Mouse (Mus musculus): Measurements from ENCODE around the gene Olfr469. TPM values are rescaled to one million over a fixed set of nuclear protein-coding genes. Genes with fewer than 3 reads are reported as not detected.
"Not testable (repeated sequence)": the region's sequence is repeated elsewhere in the genome, so short reads cannot be mapped to it uniquely, and the experiment has no call there.

Olfr469 gene
- not detected in 2 replicates for polyA plus RNA-seq (2014; fragmentation: Nextera tagmentation; extraction: Ambion mirVana)

DNA sequence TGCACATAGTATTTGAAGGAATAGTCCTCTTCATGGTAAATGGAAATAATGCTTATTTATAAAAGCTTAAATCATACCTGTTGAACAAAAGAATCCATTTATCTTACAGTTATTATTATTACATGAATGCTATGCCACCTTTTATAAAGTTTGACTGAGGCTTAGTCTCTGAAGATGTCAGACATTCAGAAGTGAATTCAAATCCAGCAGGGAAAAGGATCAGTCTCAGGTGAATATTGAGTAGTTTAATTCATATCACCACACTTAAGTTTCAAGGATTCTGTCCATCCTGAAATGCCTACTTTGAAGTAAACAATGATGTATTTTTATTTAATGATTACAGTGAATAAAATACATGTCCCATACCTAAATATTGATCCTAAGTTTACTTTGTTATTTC, at the start of gene Olfr469:
Olfr469 (minus strand) TSS at position 101 of the 400 bp plus-strand sequence.
- ATAC-seq (ENCODE audit: low read depth): not testable (repeated sequence)

DNA sequence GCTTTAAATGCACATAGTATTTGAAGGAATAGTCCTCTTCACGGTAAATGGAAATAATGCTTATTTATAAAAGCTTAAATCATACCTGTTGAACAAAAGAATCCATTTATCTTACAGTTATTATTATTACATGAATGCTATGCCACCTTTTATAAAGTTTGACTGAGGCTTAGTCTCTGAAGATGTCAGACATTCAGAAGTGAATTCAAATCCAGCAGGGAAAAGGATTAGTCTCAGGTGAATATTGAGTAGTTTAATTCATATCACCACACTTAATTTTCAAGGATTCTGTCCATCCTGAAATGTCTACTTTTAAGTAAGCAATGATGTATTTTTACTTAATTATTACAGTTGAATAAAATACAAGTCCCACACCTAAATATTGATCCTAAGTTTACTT, 22.0 kb upstream of the Olfr469 start, which contains the start of gene Olfr470:
Olfr470 (minus strand) TSS at position 101 of the 400 bp plus-strand sequence.
- H3K27me3 ChIP-seq (replicated peaks; ENCODE audit: control insufficient read depth, insufficient read depth, low read length); H3K9me3 ChIP-seq (ENCODE audit: control insufficient read depth, low read length); H3K4me2 ChIP-seq (ENCODE audit: low read depth, low read length); H3K27ac ChIP-seq (replicated peaks; ENCODE audit: low read depth, low read length); DNase-seq (ENCODE audit: low spot score); H3K9ac ChIP-seq (ENCODE audit: low read depth, low read length); H3K4me3 ChIP-seq (ENCODE audit: low read depth, low read length); H3K36me3 ChIP-seq (ENCODE audit: control insufficient read depth, insufficient read depth, low read length); ATAC-seq (ENCODE audit: low read depth); H3K4me1 ChIP-seq (ENCODE audit: control insufficient read depth, insufficient read depth, low read length): not testable (repeated sequence)
- WGBS: 78% methylated on average over 1 of the region's 1 CpGs

More for the DNA sequence above, at the start of gene Olfr469:
- not testable (repeated sequence) for H3K36me3 ChIP-seq (ENCODE audit: control insufficient read depth, insufficient read depth, low read length); H3K9ac ChIP-seq (ENCODE audit: low read depth, low read length); H3K27ac ChIP-seq (replicated peaks; ENCODE audit: low read depth, low read length); H3K4me1 ChIP-seq (ENCODE audit: control insufficient read depth, insufficient read depth, low read length); H3K4me3 ChIP-seq (ENCODE audit: low read depth, low read length); DNase-seq (ENCODE audit: low spot score); H3K4me2 ChIP-seq (ENCODE audit: low read depth, low read length); H3K27me3 ChIP-seq (replicated peaks; ENCODE audit: control insufficient read depth, insufficient read depth, low read length); H3K9me3 ChIP-seq (ENCODE audit: control insufficient read depth, low read length)

DNA sequence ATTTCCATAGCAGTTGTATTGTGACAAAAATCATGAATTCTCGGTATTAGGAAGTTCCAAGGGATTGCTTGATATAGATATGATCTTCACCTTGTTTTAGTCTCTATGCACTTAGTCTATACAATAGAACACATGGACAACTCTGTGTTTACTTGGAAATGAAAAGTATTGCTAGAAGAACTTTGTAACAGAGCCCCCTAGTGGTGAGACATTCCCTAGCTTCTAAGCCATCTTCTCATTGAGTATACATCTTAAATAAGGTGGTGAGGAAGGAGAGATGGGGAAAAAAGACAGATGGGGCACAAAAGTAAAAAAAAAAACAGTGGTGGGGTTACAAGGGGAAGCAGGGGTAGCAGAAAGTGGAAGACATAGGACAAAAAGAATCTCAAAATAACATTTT, 16.4 kb upstream of the Olfr469 start:
- no peaks in the 10 kb centered on the region for H3K36me3 ChIP-seq (ENCODE audit: control insufficient read depth, insufficient read depth, low read length)
- no peak overlapping the region for H3K27ac ChIP-seq (replicated peaks; ENCODE audit: low read depth, low read length)
- no peaks in the 10 kb centered on the region for H3K9me3 ChIP-seq (ENCODE audit: control insufficient read depth, low read length)
- ATAC-seq (ENCODE audit: low read depth): no peak
- H3K4me1 ChIP-seq (ENCODE audit: control insufficient read depth, insufficient read depth, low read length): no peaks in the 10 kb centered on the region
- peak; percentile 17 for DNase-seq (ENCODE audit: low spot score)
- WGBS: 77% methylated on average over 1 of the region's 1 CpGs
- no peak overlapping the region for H3K9ac ChIP-seq (ENCODE audit: low read depth, low read length)
- H3K4me3 ChIP-seq (ENCODE audit: low read depth, low read length): no peak overlapping the region
- no peaks in the 10 kb centered on the region for H3K27me3 ChIP-seq (replicated peaks; ENCODE audit: control insufficient read depth, insufficient read depth, low read length)
- no peak overlapping the region for H3K4me2 ChIP-seq (ENCODE audit: low read depth, low read length)

GRCm38 (mm10) chr7:107823867-107824266, 1.5 kb downstream of the Olfr469 start:
- H3K36me3 ChIP-seq (ENCODE audit: control insufficient read depth, insufficient read depth, low read length): not testable (repeated sequence)

GRCm38 (mm10) chr7:107819442-107819841, 5.9 kb downstream of the Olfr469 start:
- H3K36me3 ChIP-seq (ENCODE audit: control insufficient read depth, insufficient read depth, low read length): no peaks in the 10 kb centered on the region
- H3K9ac ChIP-seq (ENCODE audit: low read depth, low read length): no peak overlapping the region
- ATAC-seq (ENCODE audit: low read depth) (no peak), DNase-seq (ENCODE audit: low spot score) (peak; percentile 23)
- no peak overlapping the region for H3K27ac ChIP-seq (replicated peaks; ENCODE audit: low read depth, low read length)
- no peak overlapping the region for H3K4me2 ChIP-seq (ENCODE audit: low read depth, low read length)
- no peak overlapping the region for H3K4me3 ChIP-seq (ENCODE audit: low read depth, low read length)
- no peaks in the 10 kb centered on the region for H3K9me3 ChIP-seq (ENCODE audit: control insufficient read depth, low read length)
- no peaks in the 10 kb centered on the region for H3K27me3 ChIP-seq (replicated peaks; ENCODE audit: control insufficient read depth, insufficient read depth, low read length)
- no peaks in the 10 kb centered on the region for H3K4me1 ChIP-seq (ENCODE audit: control insufficient read depth, insufficient read depth, low read length)

More at GRCm38 (mm10) chr7:107823867-107824266, 1.5 kb downstream of the Olfr469 start:
- H3K27ac ChIP-seq (replicated peaks; ENCODE audit: low read depth, low read length); ATAC-seq (ENCODE audit: low read depth); H3K4me2 ChIP-seq (ENCODE audit: low read depth, low read length); H3K27me3 ChIP-seq (replicated peaks; ENCODE audit: control insufficient read depth, insufficient read depth, low read length); H3K9me3 ChIP-seq (ENCODE audit: control insufficient read depth, low read length); H3K4me3 ChIP-seq (ENCODE audit: low read depth, low read length); H3K4me1 ChIP-seq (ENCODE audit: control insufficient read depth, insufficient read depth, low read length); DNase-seq (ENCODE audit: low spot score); H3K9ac ChIP-seq (ENCODE audit: low read depth, low read length): not testable (repeated sequence)
- 49% methylated on average over 2 of the region's 2 CpGs for WGBS

- DNase-seq (ENCODE audit: low spot score) (no peak), ATAC-seq (ENCODE audit: low read depth) (no peak)
- Histone ChIP-seq H3K4me2 (ENCODE audit: low read depth, low read length) (no peak within 1 kb of the TSS), H3K9me3 (ENCODE audit: control insufficient read depth, low read length) (peaks cover 6% of the 10 kb centered on the region; the same call in 1 of the 2 replicates), H3K36me3 (ENCODE audit: control insufficient read depth, insufficient read depth, low read length) (no peaks in the 10 kb centered on the region), H3K4me3 (ENCODE audit: low read depth, low read length) (no peak within 1 kb of the TSS), H3K27ac (replicated peaks; ENCODE audit: low read depth, low read length) (no peak within 1 kb of the TSS), H3K4me1 (ENCODE audit: control insufficient read depth, insufficient read depth, low read length) (no peaks in the 10 kb centered on the region), H3K27me3 (replicated peaks; ENCODE audit: control insufficient read depth, insufficient read depth, low read length) (no peaks in the 10 kb centered on the region), H3K9ac (ENCODE audit: low read depth, low read length) (no peak within 1 kb of the TSS)
These were observed 13.4 kb downstream of the Olfr469 start, which contains the start of gene Olfr467 for GRCm38 (mm10) chr7:107811963-107812362. Gene Olfr467, plus strand, starts transcription at chr7:107812263.

DNA sequence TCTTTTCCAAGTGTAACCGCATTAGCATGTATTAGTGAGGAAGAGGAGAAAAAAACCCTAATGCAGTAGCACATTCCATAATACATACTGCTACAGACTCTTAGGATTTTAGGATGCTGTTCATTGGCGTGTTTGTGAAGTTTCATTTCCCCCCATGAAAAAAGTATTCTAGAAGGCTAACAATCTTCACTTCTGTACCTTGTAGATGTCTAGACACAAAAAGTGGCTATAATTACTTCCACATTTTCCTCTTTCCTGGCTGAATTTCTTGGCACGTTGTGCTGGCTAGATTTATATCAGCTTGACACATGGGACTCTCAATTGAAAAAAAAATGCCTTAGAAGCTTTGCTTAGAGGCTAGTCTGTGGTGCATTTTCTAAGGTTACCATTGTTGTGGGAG, 23.2 kb downstream of the Olfr469 start:
- H3K27ac ChIP-seq (replicated peaks; ENCODE audit: low read depth, low read length): no peak overlapping the region
- no peaks in the 10 kb centered on the region for H3K27me3 ChIP-seq (replicated peaks; ENCODE audit: control insufficient read depth, insufficient read depth, low read length)
- 36% methylated on average over 3 of the region's 3 CpGs for WGBS
- no peak overlapping the region for H3K4me3 ChIP-seq (ENCODE audit: low read depth, low read length)
- no peaks in the 10 kb centered on the region for H3K36me3 ChIP-seq (ENCODE audit: control insufficient read depth, insufficient read depth, low read length)
- no peaks in the 10 kb centered on the region for H3K9me3 ChIP-seq (ENCODE audit: control insufficient read depth, low read length)
- H3K4me1 ChIP-seq (ENCODE audit: control insufficient read depth, insufficient read depth, low read length): no peaks in the 10 kb centered on the region; the same call in 1 of the 2 replicates
- no peak overlapping the region for H3K4me2 ChIP-seq (ENCODE audit: low read depth, low read length)
- DNase-seq (ENCODE audit: low spot score): peak; percentile 68
- H3K9ac ChIP-seq (ENCODE audit: low read depth, low read length): no peak overlapping the region
- no peak for ATAC-seq (ENCODE audit: low read depth)

DNA sequence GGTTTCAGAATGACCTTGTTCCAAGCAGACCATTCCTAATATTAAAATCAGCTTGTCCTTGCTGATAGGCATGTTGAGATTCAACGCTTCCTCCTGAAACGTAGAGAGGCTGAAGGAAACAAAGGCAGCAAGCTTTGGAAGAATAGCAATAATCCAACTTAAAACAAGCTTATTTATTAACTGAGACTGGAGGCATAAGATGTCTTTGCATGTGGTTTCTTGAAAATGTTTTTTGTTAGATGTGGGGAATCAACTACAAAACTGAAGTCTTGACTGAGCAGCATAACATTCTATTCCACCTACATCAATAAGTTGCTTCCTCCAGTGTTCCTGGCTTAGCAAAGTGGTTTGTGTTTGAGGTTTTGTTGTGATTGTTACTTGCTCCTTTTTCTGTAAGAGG, 24.2 kb downstream of the Olfr469 start, which contains the start of gene Ovch2:
Ovch2 (minus strand) TSS at position 101 of the 400 bp plus-strand sequence.
- ATAC-seq (ENCODE audit: low read depth): no peak

DNA sequence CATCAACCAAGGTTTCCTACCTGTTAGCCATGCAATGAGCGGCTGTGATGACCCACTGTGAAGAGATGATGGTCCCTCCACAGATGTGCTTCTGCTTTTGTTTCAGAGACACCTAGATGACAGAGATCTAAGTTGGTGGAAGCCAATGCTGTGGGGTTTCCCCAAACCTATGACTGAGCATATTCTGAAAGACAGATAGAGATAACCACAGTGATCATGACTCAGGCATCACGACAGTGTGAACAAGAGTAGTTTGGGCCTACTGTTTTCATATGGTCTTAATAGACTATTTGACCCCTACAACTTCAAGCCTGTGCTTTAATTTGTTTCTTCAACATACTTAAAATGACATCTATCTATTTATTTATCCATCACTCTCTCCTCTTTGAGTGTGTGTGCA, 28.8 kb downstream of the Olfr469 start:
- DNase-seq (ENCODE audit: low spot score) (no peak), ATAC-seq (ENCODE audit: low read depth) (no peak)
- H3K27me3 ChIP-seq (replicated peaks; ENCODE audit: control insufficient read depth, insufficient read depth, low read length): no peaks in the 10 kb centered on the region
- no peak overlapping the region for H3K9ac ChIP-seq (ENCODE audit: low read depth, low read length)
- no peaks in the 10 kb centered on the region for H3K9me3 ChIP-seq (ENCODE audit: control insufficient read depth, low read length)
- H3K4me1 ChIP-seq (ENCODE audit: control insufficient read depth, insufficient read depth, low read length): no peaks in the 10 kb centered on the region
- no peak overlapping the region for H3K27ac ChIP-seq (replicated peaks; ENCODE audit: low read depth, low read length)
- H3K4me2 ChIP-seq (ENCODE audit: low read depth, low read length): no peak overlapping the region
- no peak overlapping the region for H3K4me3 ChIP-seq (ENCODE audit: low read depth, low read length)
- WGBS: 75% methylated on average over 2 of the region's 2 CpGs
- H3K36me3 ChIP-seq (ENCODE audit: control insufficient read depth, insufficient read depth, low read length): no peaks in the 10 kb centered on the region

More for the DNA sequence above, 24.2 kb downstream of the Olfr469 start, which contains the start of gene Ovch2:
- DNase-seq (ENCODE audit: low spot score): no peak
- H3K27ac ChIP-seq (replicated peaks; ENCODE audit: low read depth, low read length): no peak within 1 kb of the TSS
- H3K9ac ChIP-seq (ENCODE audit: low read depth, low read length): no peak within 1 kb of the TSS
- H3K4me2 ChIP-seq (ENCODE audit: low read depth, low read length): no peak within 1 kb of the TSS
- WGBS: 77% methylated on average over 2 of the region's 2 CpGs
- H3K4me3 ChIP-seq (ENCODE audit: low read depth, low read length): no peak within 1 kb of the TSS
- no peaks in the 10 kb centered on the region; the same call in 1 of the 2 replicates for H3K4me1 ChIP-seq (ENCODE audit: control insufficient read depth, insufficient read depth, low read length)
- no peaks in the 10 kb centered on the region for H3K9me3 ChIP-seq (ENCODE audit: control insufficient read depth, low read length)
- no peaks in the 10 kb centered on the region for H3K27me3 ChIP-seq (replicated peaks; ENCODE audit: control insufficient read depth, insufficient read depth, low read length)
- H3K36me3 ChIP-seq (ENCODE audit: control insufficient read depth, insufficient read depth, low read length): no peaks in the 10 kb centered on the region
